Mouse (Mus musculus): ENCODE results near the gene 9330182L06Rik.

The 9330182L06Rik gene

GRCm38 (mm10) chr5:9265586-9266279 is at the start of gene 9330182L06Rik:
Gene 9330182L06Rik (plus strand): TSS chr5:9266118.
- peak; percentile 88 to 93 for DNase-seq

GRCm38 (mm10) chr5:9227456-9228008 is 38.4 kb upstream of the 9330182L06Rik start:
- DNase-seq, result no peak

DNA sequence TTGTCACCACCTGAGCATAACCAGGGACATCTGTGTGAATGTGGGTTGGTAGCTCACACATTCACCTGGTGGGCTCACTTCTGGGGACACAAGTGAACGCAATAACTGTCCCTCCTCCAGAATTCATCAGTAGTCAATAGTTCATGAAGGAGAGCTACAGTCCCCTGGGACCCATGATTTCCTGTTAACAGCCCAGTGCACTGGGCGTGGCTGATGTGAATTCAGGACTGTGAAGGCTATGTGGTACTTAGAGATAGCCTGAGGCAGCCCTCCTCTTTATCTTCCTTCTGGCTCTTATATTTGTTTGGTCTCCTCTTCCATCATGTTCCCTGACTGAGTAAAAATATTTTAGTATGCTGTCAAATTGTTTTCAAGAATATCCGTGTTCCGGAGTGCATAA is 1.6 kb upstream of the 9330182L06Rik start:
- DNase-seq, result no peak

GRCm38 (mm10) chr5:9266280-9266923 is 484 bp downstream of the 9330182L06Rik start:
- peak in 1 of 2 experiments; percentile 69 for DNase-seq

DNA sequence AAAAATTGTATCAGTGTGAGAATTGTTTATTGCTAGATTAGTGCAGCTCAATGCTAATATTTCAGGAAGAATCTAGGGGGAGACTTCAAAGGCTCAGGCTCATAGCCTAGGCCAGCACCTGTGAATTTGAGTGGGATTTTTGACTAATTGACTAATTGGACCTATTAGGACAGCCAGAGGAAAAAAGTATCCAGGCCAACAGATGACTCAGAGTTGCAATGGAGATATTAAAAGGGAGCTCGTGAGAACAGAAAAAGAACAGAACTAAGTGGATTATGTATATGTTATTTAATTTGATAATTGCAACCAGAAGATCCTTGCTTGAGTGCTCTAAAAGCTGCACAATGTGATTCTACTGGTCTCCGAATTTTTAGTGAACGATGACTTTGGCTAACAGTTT is 3.7 kb downstream of the 9330182L06Rik start:
- no peak for DNase-seq

DNA sequence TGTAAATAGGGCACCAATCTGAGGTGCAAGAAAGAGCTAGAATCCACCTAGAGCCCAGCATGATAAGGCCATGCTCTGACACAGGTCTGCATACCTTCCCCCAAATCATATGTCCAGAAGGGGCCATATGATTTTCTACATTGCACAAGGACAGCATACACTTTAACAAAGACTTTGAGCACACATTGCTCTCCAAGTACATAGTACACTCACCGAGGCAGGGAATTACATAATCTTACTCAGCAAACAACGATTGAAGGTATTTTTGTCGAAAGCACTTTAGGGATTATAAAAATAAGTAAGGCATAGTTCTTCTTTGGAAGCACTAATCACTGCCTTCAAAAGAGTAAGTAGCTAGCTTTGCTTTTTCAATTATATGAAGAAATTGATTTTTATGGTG is 7.1 kb downstream of the 9330182L06Rik start:
- DNase-seq, result no peak

- peak; percentile 14 to 16 for DNase-seq
These were observed 30.0 kb downstream of the 9330182L06Rik start for GRCm38 (mm10) chr5:9295777-9296549.

DNA sequence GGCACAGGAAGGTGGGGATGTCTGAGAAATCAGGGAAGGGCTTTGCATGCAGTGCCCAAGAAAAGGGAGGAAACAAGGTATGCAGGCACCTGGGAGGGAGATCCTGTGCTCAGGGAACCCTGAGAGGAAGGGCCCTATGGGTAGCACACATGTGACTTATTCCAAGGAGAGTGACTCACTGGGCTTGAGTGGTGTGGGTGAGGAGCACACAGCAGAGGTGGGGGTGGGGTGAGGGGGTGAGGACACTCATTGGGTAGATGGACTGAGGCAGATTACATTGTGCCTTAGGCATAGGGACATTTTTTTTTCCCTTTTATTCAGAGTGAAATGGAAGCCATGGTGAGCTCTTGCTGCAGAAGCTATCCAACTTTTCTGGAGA is 30.6 kb downstream of the 9330182L06Rik start:
- DNase-seq, result no peak

- no peak for DNase-seq
These were observed 60.9 kb downstream of the 9330182L06Rik start for GRCm38 (mm10) chr5:9326863-9327262.

GRCm38 (mm10) chr5:9327528-9327927 is 61.6 kb downstream of the 9330182L06Rik start:
- DNase-seq, result no peak

- no peak for DNase-seq
These were observed 73.0 kb downstream of the 9330182L06Rik start for GRCm38 (mm10) chr5:9338756-9339510.

DNA sequence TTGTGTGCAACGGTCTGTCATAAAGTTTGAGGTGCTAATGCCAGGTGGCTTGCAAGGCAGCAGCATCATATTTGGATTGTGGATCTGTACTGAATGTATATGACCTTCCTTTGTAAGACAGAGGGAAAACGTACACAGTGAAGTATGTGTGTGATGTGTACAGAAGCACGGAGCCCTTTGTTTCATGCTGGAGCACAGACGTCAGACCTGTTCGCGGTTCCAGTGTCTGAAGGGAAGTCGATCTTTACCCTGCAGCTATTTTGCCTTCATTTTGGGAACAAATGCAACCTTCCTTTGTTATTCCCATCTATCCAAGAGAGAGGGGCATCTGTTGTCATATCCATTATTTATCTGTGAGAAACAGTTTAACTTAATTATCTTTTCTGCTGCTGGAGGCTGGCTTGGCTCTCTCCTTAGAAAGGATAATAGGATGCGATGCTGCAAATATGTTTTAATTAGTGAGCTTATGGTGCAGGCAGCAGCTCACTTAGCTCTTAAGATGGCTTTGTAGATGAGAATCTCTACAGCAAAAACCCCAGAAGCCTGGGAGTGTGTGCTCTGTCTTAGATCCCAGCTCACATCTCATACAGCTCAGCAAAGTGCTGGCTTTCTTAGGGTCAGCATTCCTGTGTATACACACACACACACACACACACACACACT is 73.7 kb downstream of the 9330182L06Rik start:
- no peak for DNase-seq

- peak; percentile 29 to 39 for DNase-seq
These were observed 78.7 kb downstream of the 9330182L06Rik start for GRCm38 (mm10) chr5:9344581-9344980.

DNA sequence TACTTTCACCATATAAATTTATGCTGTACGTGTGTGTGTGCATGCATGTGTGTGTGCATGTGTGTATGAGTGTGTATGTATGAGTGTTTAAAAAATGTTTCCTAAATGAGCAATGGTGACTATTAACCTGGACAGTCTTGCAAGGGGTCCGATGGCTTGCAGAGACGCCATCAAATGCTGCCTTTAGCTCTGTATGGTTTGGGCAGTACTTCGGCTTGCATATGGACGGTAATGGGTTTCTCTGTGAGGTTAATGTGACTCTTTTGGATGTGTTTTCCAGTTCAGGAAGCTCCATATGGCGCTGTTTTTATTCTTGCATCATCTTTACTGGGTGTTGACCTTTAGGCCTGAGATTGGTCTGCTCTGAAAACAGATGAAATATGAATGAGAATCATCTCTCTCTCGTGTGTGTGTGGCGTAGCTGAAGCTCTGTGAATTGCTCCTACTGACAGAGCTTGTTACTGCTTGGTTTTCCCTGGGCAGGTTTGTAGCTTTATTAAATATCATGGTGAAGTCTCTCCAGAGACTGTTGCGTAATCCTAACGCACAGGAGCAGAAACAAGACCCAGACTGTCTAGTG is 79.2 kb downstream of the 9330182L06Rik start:
- peak; percentile 50 to 60 for DNase-seq

GRCm38 (mm10) chr5:9345625-9346024 is 79.7 kb downstream of the 9330182L06Rik start:
- DNase-seq, result no peak

DNA sequence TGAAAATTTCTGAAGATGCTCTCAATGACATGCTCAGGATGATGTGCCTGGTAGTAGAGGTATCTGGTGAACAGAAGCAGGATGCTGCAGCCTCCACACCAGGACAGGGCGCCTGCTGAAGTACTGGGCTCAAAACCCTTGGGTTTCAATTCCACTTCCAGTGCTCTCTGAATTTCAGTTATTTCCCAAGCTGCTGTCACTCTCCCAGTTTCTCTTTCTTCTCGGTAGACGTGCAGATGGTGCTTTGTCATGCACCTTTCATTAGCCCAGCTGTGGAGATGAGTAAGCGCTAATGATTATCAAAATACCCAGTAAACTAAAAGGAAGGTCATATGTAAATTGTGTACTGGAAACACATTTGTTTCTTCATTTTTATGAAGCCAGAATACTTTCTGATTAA is 80.6 kb downstream of the 9330182L06Rik start:
- DNase-seq, result no peak

DNA sequence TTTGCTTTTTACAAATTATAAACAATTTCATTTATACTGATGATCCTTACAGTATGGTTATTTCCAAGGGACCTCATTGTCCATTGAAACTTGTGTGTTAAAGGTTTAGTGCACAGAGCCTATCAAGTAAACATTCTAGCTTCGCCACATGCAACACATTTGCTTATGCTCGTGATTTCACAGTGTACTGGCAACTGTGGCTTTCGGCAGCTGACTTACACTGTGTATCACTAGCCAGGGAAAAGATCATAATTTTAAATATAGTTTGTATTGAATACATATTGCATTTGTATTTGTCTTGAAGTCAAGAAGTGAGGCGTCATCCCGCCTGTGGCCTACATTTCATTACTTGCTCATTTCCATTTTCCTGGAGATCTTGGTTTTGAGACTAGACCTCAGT is 86.2 kb downstream of the 9330182L06Rik start:
- DNase-seq, result no peak

DNA sequence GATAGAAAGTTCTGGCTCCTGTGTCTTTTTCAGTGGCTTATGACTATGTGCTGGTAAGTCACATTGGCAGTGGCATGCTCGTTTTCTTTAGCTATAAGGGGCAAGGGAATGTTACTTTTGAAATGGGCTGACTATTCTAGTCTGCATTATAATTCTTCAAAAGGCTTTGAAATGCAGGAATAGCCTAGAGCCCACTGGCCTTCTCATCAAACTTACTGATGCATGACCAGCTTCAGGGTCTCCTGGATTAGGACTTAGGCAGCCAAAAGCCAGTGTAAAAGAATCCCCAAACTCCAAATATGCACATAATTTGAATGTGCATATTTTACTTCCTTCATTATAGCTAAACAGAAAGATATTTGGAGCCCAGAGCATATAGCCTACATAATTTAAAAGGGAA is 86.7 kb downstream of the 9330182L06Rik start:
- no peak for DNase-seq

DNA sequence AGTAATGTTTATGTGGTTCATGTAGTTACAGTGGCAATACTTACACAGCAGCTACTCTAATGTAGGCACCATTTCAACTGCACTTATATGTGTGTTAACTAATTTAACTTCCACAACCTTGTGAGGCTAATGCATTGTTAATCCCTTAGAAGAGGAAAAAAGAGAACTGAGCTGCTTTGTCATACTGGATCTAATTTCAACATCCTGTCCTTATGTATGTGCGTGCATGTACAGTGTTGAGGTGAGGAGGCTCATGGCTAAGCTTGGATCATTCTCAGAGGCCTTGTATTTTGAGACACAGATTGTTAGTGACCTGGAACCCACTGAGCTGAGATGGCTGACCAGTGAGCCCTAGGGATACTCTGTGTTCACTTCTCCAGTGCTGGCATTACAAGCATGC is 88.3 kb downstream of the 9330182L06Rik start:
- DNase-seq, result no peak

DNA sequence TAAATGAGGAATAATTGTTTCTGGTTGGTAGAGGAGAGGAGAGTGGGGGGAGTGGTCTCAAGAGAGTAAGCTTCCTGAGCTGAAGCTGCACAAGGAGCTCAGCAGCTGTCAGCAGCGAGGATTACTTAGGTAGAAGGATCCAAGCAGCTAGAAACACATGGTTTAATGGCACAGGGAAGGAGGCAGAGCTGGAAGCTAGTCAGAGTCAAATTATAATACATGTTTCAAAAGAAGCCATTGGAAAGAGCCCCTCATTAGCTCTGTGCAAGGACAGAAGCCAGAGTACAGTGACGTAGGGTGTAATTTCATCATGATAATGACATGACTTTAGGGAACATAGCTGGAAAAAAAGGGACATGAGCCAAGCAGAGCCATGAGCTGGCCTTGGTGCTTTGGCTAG is 92.2 kb downstream of the 9330182L06Rik start:
- DNase-seq, result no peak

DNA sequence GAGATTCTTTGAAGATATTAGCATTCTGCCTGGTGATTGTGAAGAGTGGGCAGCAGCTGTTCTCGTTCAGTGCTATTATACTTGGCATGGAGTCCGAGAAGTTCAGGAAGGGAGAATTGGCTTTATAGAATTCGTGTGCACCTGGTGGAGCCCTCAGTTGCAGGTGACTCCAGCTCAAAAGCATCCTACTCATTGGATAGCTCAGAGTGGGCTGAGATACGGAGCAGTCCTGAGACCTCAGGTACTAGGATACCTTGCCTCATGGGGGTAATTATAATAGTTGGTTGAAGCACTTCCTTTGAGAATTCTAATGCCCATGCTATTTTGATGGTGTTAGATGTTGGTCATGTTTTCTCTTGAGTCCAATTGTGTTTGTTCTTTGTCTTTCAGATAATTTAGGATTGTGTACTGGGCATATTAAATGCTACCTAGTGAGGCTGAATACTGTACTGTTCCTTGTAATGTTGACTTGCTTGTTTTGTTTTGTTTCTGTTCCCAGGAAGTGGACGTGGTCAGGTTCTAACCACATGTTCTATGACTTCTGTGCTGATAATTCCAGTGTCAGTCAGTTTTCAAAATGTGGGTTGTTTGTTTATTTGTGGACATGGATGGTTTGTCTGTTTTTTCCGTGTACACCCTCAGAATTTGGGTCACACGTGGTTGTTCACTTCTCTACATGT is 96.2 kb downstream of the 9330182L06Rik start:
- DNase-seq, result no peak
